Mouse (Mus musculus) midbrain, embryonic 10.5 days (tissue): Measurements from ENCODE around the gene Sema3a. TPM values are rescaled to one million over a fixed set of nuclear protein-coding genes. Genes with fewer than 3 reads are reported as not detected.

ENCODE experiments used
- DNase-seq: peaks from one replicate; pipeline ENCODE4 v3.0.0-alpha.2; 2017; ENCODE audit warnings: low spot score
- H3K27ac ChIP-seq: fragments of 300-500 bp; sonication (generic); replicated peaks from 2 replicates; pipeline ENCODE4 v1.5.1; 2016; ENCODE audit warnings: mild to moderate bottlenecking
- H3K27me3 ChIP-seq: fragments of 300-500 bp; sonication (generic); 2 replicates; pipeline ENCODE4 v1.6.1; 2016; ENCODE audit warnings: low read depth, mild to moderate bottlenecking; ENCODE audit not compliant: poor library complexity, severe bottlenecking
- H3K36me3 ChIP-seq: fragments of 300-500 bp; sonication (generic); 2 replicates; pipeline ENCODE4 v1.6.1; 2016; ENCODE audit warnings: mild to moderate bottlenecking, moderate library complexity
- H3K4me1 ChIP-seq: fragments of 300-500 bp; sonication (generic); 2 replicates; pipeline ENCODE4 v1.6.1; 2016
- H3K4me3 ChIP-seq: fragments of 300-500 bp; sonication (generic); 2 replicates; pipeline ENCODE4 v1.5.1; 2016; ENCODE audit warnings: mild to moderate bottlenecking, moderate library complexity
- H3K9me3 ChIP-seq: fragments of 300-500 bp; sonication (generic); replicated peaks from 2 replicates; pipeline ENCODE4 v1.6.1; 2016; ENCODE audit warnings: mild to moderate bottlenecking
- WGBS: fragments of 180-500 bp; shearing (Covaris S2); methylation state at CpG from one replicate; pipeline ENCODE4 v1.1.7; 2016; 5-methylcytosine and 5-hydroxymethylcytosine counted together
- polyA plus RNA-seq: library from polyadenylated mRNA; unstranded; fragments of >200 nt; fragmentation: Nextera tagmentation; extraction: Ambion mirVana; gene quantifications from 2 replicates; pipeline ENCODE4 v1.2.1, GENCODE M21; 2016

Sema3a gene
- polyA plus RNA-seq, 1 experiment from 2014 or later, result 15.8 TPM

DNA sequence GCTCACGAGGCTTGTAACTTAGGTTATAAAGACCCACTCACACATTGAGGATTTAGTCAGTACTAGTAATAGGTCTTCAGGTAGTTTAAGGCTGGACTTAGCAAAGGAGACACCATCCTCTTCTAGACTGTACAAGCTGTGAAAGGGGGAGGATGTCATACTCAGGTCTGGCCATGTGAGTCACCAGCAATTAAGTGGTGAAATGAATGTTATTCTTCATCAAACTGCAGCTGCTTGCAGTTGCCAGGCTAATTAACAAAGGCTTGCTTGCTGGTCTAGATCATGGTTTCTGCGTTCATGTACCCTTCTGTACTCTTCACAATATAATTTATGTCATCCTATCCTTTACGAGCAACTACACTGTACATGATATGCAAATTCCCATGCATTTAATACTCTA lies 264.8 kb downstream of the Sema3a start:
- Histone ChIP-seq H3K27me3 (peaks cover 91% of the 10 kb centered on the region), H3K36me3 (no peaks in the 10 kb centered on the region), H3K9me3 (no peaks in the 10 kb centered on the region), H3K27ac (no peak overlapping the region), H3K4me3 (no peak overlapping the region), H3K4me1 (0 out of 2 replicates have a peak, but pooled peaks cover 3% of the 10 kb centered on the region)
- WGBS, result 85% methylated on average over 3 of the region's 3 CpGs
- DNase-seq, result no peak

DNA sequence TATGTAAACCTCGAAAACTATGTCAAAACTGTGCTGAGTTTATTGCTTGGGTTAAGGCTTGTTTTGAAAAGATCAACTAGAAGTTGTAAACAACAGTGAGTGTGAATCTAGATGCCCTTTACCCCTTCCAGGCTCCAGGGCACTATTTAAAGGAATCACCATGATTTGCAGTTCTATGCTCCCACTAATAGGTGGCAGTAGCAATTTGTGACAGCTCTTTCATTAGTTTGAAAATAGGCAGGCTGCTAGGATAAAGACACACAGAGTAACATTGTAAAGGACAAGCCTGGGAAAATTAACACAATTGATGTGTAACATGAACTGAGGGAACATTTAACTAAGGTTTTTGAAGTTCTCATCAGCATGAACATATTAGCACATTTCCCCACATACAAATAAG lies 280.2 kb downstream of the Sema3a start:
- DNase-seq, result no peak
- no peaks in the 10 kb centered on the region for H3K9me3 ChIP-seq
- peaks cover 96% of the 10 kb centered on the region for H3K27me3 ChIP-seq
- H3K4me1 ChIP-seq, result peaks cover under 1% of the 10 kb centered on the region; the same call in 1 of the 2 replicates
- no peak overlapping the region for H3K27ac ChIP-seq
- no peaks in the 10 kb centered on the region for H3K36me3 ChIP-seq
- H3K4me3 ChIP-seq, result no peak overlapping the region
- 24% methylated on average over 1 of the region's 1 CpGs for WGBS

DNA sequence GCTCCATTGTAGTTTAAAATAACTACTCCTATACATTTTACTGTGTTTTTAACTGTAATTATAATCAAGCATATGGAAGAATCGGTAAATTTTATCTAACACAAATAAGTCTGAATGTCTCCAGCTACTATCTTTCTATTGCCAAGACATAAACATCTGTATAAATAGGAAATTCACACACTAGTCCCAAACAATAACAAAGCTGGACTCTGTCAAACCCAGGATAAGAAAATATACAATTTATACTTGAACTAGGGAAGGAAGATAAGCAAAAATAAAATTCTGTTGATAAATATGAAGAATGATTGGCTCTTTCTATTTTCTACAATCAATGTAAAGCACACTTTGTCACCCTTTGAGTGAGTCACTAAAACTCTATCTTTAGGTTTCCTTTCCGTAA lies 280.9 kb downstream of the Sema3a start:
- no peaks in the 10 kb centered on the region for H3K9me3 ChIP-seq
- no peak overlapping the region for H3K4me3 ChIP-seq
- H3K27ac ChIP-seq, result no peak overlapping the region
- H3K27me3 ChIP-seq, result peaks cover 96% of the 10 kb centered on the region
- H3K36me3 ChIP-seq, result no peaks in the 10 kb centered on the region
- 94% methylated on average over 2 of the region's 2 CpGs for WGBS
- no peaks in the 10 kb centered on the region for H3K4me1 ChIP-seq
- DNase-seq, result no peak

GRCm38 (mm10) chr5:13411920-13412319 lies 286.7 kb downstream of the Sema3a start:
- no peak overlapping the region for H3K27ac ChIP-seq
- peaks cover 78% of the 10 kb centered on the region for H3K27me3 ChIP-seq
- no peak overlapping the region for H3K4me3 ChIP-seq
- no peaks in the 10 kb centered on the region for H3K9me3 ChIP-seq
- 84% methylated on average over 2 of the region's 2 CpGs for WGBS
- no peaks in the 10 kb centered on the region for H3K36me3 ChIP-seq
- peaks cover under 1% of the 10 kb centered on the region for H3K4me1 ChIP-seq
- DNase-seq, result no peak

GRCm38 (mm10) chr5:13413915-13414525 lies 288.8 kb downstream of the Sema3a start:
- DNase-seq, result no peak
- Histone ChIP-seq H3K4me1 (peaks cover 8% of the 10 kb centered on the region), H3K4me3 (no peak overlapping the region), H3K9me3 (no peaks in the 10 kb centered on the region), H3K27ac (no peak overlapping the region), H3K36me3 (no peaks in the 10 kb centered on the region), H3K27me3 (peaks cover 57% of the 10 kb centered on the region)
- WGBS, result 81% methylated on average over 2 of the region's 2 CpGs

GRCm38 (mm10) chr5:13416960-13417710 lies 291.9 kb downstream of the Sema3a start:
- DNase-seq, result no peak
- H3K27me3 ChIP-seq, result peaks cover 29% of the 10 kb centered on the region
- no peaks in the 10 kb centered on the region for H3K9me3 ChIP-seq
- H3K27ac ChIP-seq, result no peak overlapping the region
- WGBS, result 37% methylated on average over 3 of the region's 3 CpGs
- H3K4me1 ChIP-seq, result peaks cover 8% of the 10 kb centered on the region
- no peak overlapping the region for H3K4me3 ChIP-seq
- H3K36me3 ChIP-seq, result no peaks in the 10 kb centered on the region

DNA sequence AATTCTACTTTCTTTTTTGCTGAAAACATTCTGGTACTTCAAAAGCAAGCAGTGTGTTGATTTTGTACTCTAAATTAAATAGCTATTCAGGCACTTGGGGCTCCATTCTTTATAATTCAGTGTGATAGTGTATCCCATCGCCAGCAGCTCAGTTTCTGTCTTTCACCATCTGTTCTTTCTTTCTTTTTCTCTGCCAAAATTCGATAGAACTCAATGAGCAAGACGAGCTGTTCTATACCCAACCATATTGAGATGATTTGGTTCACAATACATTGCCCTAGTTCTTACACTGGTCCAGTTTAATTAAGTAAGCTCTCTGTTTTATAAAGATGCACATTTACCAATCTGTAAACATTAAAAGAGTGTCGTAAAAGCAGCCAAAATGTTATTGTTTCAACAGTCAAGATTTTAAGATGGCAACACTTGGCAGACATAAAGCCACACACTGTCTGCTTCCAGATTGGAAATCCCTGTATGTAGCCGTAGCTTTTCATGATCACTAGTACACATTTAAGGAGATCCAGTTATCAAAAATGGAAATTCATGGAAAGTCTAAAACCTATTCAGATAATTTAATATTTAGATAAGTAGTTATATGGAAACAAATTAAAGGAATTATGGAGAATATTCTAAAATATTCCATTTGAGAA lies 296.2 kb downstream of the Sema3a start:
- Histone ChIP-seq H3K4me1 (peaks cover 8% of the 10 kb centered on the region), H3K27ac (no peak overlapping the region), H3K9me3 (no peaks in the 10 kb centered on the region), H3K27me3 (peaks cover 3% of the 10 kb centered on the region; the same call in 1 of the 2 replicates), H3K4me3 (no peak overlapping the region), H3K36me3 (no peaks in the 10 kb centered on the region)
- WGBS, result 76% methylated on average over 5 of the region's 5 CpGs
- no peak for DNase-seq

DNA sequence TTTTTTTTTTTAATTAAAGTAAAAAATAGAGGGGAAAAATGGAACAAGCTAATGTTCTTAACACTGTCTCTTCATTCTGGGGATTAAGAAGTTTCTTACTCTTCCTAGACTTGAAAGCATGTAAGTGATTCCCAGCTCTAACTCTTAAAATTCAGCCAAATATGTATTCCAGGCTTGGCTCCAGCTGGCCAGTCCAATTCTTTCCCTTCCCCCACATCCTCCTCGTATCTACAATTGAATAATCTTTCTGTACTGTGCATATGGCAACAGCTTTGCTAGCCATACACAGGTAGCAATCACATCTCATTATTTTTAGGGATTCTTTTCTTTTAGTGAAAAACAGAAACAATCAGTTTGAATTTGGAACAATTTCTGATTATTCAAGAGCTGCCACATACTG lies 303.5 kb downstream of the Sema3a start:
- no peaks in the 10 kb centered on the region for H3K36me3 ChIP-seq
- no peak for DNase-seq
- H3K4me3 ChIP-seq, result no peak overlapping the region
- H3K27ac ChIP-seq, result no peak overlapping the region
- H3K9me3 ChIP-seq, result no peaks in the 10 kb centered on the region
- 81% methylated on average over 1 of the region's 1 CpGs for WGBS
- no peaks in the 10 kb centered on the region for H3K4me1 ChIP-seq
- H3K27me3 ChIP-seq, result no peaks in the 10 kb centered on the region

DNA sequence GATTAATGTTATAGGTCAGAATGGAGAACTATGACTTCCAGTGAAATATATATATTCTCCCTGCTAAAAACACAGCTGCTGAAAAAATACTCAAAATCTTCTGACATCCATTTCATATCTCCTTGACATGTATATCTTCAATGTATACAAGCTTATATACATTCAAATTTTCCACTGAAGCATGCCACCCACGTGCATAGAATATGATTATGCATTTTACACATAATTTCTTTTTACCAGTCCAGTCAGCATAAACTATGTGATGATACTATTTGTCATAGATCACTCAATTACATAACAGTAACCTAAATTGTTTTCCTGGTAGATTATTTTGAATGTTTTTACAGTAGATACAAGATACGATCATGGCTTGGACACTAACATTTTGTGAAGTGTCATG lies 306.6 kb downstream of the Sema3a start:
- no peak overlapping the region for H3K4me3 ChIP-seq
- H3K27ac ChIP-seq, result no peak overlapping the region
- 86% methylated on average over 2 of the region's 2 CpGs for WGBS
- H3K4me1 ChIP-seq, result no peaks in the 10 kb centered on the region
- no peaks in the 10 kb centered on the region for H3K36me3 ChIP-seq
- H3K27me3 ChIP-seq, result no peaks in the 10 kb centered on the region
- DNase-seq, result no peak
- H3K9me3 ChIP-seq, result no peaks in the 10 kb centered on the region

DNA sequence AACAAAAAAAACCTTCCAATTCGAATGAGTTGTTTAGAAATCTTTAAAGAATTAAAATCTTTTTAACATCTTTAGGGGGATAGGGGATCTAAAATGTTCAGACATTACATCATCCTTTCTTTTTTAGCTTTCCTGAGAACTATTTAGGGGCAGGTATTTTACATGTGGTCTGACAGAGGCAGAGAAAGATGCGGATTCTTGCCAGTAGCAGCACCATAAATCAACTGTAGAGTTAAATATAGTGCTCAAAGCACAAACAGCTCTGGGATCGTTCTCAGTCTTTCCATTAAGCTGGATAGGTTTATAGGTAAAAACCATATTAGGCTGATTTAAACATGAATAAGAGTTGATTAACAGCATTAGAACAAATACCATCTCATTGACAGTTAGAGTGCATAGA lies 307.4 kb downstream of the Sema3a start:
- no peak overlapping the region for H3K27ac ChIP-seq
- H3K27me3 ChIP-seq, result no peaks in the 10 kb centered on the region
- WGBS, result 90% methylated on average over 3 of the region's 3 CpGs
- no peak overlapping the region for H3K4me3 ChIP-seq
- no peaks in the 10 kb centered on the region for H3K36me3 ChIP-seq
- DNase-seq, result no peak
- H3K9me3 ChIP-seq, result no peaks in the 10 kb centered on the region
- H3K4me1 ChIP-seq, result no peaks in the 10 kb centered on the region

GRCm38 (mm10) chr5:13433303-13433702 lies 308.1 kb downstream of the Sema3a start:
- Histone ChIP-seq H3K27me3 (no peaks in the 10 kb centered on the region), H3K9me3 (no peaks in the 10 kb centered on the region), H3K27ac (no peak overlapping the region), H3K4me3 (no peak overlapping the region), H3K4me1 (no peaks in the 10 kb centered on the region), H3K36me3 (no peaks in the 10 kb centered on the region)
- DNase-seq, result no peak
- WGBS, result 80% methylated on average over 2 of the region's 2 CpGs

- H3K4me1 ChIP-seq, result no peaks in the 10 kb centered on the region
- H3K9me3 ChIP-seq, result no peaks in the 10 kb centered on the region
- no peak overlapping the region for H3K4me3 ChIP-seq
- H3K27ac ChIP-seq, result no peak overlapping the region
- no peaks in the 10 kb centered on the region for H3K27me3 ChIP-seq
- DNase-seq, result no peak
- H3K36me3 ChIP-seq, result no peaks in the 10 kb centered on the region
Measured at GRCm38 (mm10) chr5:13441112-13441511, 315.9 kb downstream of the Sema3a start.
